Mouse (Mus musculus) monocyte, adult 59 days (primary cell): ENCODE results near the gene Olfr502. TPM values are rescaled to one million over a fixed set of nuclear protein-coding genes. Genes with fewer than 3 reads are reported as not detected.

Experiments
- total RNA-seq, 2 experiments: library from RNA; stranded (reverse); gene quantifications; one replicate each; pipeline ENCODE4 v1.2.4; 2023

Olfr502 gene
- total RNA-seq = not detected

DNA sequence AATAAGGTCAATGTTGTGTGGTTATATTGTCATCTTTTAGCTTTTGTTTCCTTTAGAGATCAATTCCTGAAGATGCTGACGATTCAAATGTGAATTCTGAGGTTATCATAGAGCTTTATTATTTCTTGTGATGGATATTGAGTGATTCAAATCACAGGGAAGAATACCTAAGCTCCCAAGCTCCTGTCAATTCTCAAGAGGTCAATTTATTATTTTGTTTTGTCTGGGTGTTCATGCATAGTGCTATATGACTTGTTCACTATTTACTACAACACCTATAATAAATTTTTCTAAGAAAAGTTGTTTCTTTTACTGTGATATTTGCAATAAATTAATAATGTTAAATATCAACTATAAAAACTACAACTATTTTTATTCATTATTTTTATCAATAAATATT, at the start of gene Olfr502:
Gene Olfr502, minus strand, starts transcription at position 101 of the 400 bp plus-strand sequence.

DNA sequence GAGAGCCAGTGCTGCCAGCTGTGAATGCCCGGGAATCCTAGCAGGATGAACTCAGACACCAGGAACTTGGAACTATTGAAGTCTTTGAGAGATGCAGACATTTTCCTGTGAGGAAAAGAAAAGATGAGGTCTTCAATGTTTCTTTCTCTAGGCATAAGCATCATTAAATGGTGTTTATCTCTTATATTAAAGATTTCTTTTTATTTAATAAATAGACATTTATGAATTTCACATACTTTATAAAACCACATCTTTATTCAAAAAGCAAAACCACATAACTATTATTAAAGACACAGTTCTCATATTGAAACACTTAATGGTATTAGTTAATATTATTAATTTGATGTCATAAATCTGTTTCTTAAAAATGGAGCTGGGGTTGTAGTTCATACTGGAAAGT, 40.8 kb upstream of the Olfr502 start, which contains the start of gene Olfr504:
Gene Olfr504, minus strand, starts transcription at position 101 of the 400 bp plus-strand sequence.

DNA sequence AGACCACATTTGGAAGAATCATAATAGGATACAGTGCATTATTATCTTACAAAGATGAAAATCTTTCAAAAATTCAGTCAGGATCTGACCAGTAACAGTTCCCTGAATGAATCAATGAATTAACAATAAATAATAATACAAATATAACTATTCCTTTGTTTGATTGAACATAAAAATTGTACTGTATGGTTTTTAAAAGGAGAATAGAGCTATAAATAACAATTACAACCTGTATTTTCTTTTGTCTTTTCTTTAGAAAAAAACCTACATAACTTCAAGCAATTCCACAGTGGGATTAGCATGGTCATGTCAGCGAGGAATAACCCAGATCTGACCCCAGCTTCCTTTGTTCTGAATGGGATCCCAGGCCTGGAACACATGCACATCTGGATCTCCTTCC, 19.4 kb upstream of the Olfr502 start, which contains the start of gene Olfr503:
Gene Olfr503, plus strand, starts transcription at position 301 of the 400 bp plus-strand sequence.

Other genes with a start within 250 kb of the Olfr502 start
- not detected for gene Olfr490, start 236.1 kb downstream of the Olfr502 start, total RNA-seq
- not detected for gene Olfr491, start 211.6 kb downstream of the Olfr502 start, total RNA-seq
- gene Olfr492, start 201.4 kb downstream of the Olfr502 start, total RNA-seq = not detected
- not detected for gene Olfr493, start 178.1 kb downstream of the Olfr502 start, total RNA-seq
- not detected for gene Olfr494, start 159.7 kb downstream of the Olfr502 start, total RNA-seq
- not detected for gene Olfr495, start 131.9 kb downstream of the Olfr502 start, total RNA-seq
- not detected for gene Olfr497, start 104.6 kb downstream of the Olfr502 start, total RNA-seq
- gene Olfr498, start 59.7 kb downstream of the Olfr502 start, total RNA-seq = not detected
- not detected for gene Olfr503, start 19.5 kb upstream of the Olfr502 start, total RNA-seq
- not detected for gene Olfr504, start 40.7 kb upstream of the Olfr502 start, total RNA-seq
- gene Olfr506, start 85.7 kb upstream of the Olfr502 start, total RNA-seq = not detected
- not detected for gene Olfr507, start 96.7 kb upstream of the Olfr502 start, total RNA-seq
- gene Olfr508, start 104.9 kb upstream of the Olfr502 start, total RNA-seq = not detected
- not detected for gene Olfr509, start 126.8 kb upstream of the Olfr502 start, total RNA-seq
- not detected for gene Olfr510, start 141.4 kb upstream of the Olfr502 start, total RNA-seq
- not detected for gene Olfr512, start 188.3 kb upstream of the Olfr502 start, total RNA-seq
- gene Olfr513, start 225.9 kb upstream of the Olfr502 start, total RNA-seq = not detected